Mouse (Mus musculus) adrenal gland, adult 8-10 months (tissue): ENCODE data around the gene Csrp3. TPM values are rescaled to one million over a fixed set of nuclear protein-coding genes. Genes with fewer than 3 reads are reported as not detected.

ENCODE experiments used
- DNase-seq: peaks from one replicate; pipeline ENCODE4 v3.0.0; 2022
- total RNA-seq, 4 experiments: library from RNA; stranded (reverse); gene quantifications; 2 replicates each; pipeline ENCODE4 v1.2.4; 2022

Gene Csrp3
- not detected for total RNA-seq

GRCm38 (mm10) chr7:48847820-48848650, at the start of gene Csrp3:
TSS of gene Csrp3 (minus strand) at chr7:48848033.
- no peak for DNase-seq

DNA sequence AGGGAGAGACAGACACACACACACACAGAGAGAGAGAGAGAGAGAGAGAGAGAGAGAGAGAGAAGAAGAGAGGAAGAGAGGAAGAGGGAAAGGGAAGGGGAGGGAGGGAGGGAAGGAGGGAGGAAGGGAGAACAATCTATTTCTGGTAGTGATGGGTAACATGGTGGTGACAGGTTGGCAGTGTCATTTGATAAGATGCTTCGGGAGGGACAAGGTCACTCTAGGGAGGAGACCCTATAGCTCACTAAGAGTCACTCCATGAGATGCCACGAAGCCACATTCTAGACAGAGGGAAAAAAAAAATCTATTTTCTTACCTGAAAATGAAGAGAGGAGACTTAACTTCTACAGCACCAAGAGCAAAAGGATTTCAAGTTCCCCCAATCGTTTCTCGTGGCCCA, 48.2 kb upstream of the Csrp3 start:
- no peak for DNase-seq

DNA sequence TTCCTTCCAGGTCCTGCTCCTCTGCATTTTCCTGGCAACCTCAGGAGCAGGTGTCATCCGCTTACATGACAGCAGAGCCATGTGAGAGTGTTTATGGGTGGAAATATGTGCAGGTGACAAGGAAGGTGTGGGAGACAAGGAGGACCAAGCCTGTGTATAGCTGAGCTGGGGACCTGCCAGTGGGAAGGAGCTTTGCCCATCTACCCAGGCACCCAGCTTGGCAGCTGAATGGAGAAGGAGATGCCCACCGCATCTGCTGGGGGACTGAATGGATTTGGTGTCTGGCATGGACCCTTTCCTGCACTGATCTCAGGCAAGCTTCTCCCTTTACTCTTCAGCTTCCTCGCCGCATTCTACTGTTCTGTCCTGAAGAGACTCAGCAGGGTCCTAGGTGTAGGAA, 47.6 kb upstream of the Csrp3 start:
- no peak for DNase-seq

GRCm38 (mm10) chr7:48894763-48895162, 46.9 kb upstream of the Csrp3 start:
- no peak for DNase-seq

DNA sequence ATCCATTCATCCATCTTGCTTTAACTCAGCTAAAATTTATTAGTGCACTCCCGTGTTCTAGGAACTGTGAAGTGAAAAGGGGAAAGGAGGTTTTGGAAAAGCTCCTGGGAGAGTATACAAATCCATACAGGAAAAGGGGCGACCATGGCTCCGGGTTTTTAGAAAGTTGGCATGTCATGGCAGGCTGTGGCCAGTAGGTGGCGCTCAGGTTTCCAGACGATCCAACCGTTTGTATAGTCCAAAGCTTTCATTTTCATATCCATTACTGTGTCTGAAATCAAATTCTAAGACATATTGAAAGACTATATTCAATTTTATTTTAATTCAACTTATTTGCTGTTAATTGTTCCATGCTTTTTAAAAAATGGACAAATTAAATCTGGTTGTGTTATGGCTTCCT, 46.3 kb upstream of the Csrp3 start:
- no peak for DNase-seq

DNA sequence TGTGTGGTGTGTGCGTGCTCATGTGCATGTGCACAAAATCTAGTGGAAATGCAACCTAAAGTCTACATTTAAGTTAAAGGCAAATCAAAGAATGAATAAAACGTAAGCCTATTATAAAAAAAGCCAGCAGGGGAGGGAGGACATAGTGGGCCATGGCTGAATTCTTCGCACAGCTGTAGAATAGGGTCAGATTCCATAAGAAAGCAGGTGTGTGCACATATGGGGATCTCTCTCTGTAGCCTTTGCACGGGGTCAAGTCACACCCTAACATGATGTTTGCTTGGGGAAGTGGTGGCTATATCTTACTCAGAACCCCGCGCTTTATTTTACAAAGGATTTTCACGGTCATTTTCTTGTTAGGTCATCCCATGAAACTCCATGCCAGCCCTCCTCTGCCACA, 45.3 kb upstream of the Csrp3 start:
- no peak for DNase-seq

- DNase-seq, result no peak
These were observed 43.2 kb upstream of the Csrp3 start for GRCm38 (mm10) chr7:48891029-48891428.

DNA sequence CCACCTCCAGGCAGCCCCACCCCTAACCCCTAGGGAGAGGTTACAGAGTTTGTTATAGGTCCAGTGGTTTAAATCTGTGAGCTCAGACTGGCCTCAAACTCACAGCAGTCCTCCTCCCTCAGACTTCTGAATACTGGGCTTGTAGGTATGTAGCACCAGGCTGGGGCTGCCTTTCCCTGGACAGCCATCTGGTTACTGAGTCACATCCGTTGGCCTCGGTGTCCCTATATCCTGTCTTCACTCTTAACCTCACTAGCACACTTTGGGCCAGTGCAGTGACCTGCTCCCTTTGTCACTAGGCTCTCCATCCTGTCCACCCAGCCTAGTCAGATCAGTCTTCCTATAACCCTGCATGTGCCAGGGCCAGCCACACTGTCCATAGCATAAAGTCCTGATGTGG, 40.9 kb upstream of the Csrp3 start:
- no peak for DNase-seq

GRCm38 (mm10) chr7:48887973-48888372, 40.1 kb upstream of the Csrp3 start:
- DNase-seq, result no peak

DNA sequence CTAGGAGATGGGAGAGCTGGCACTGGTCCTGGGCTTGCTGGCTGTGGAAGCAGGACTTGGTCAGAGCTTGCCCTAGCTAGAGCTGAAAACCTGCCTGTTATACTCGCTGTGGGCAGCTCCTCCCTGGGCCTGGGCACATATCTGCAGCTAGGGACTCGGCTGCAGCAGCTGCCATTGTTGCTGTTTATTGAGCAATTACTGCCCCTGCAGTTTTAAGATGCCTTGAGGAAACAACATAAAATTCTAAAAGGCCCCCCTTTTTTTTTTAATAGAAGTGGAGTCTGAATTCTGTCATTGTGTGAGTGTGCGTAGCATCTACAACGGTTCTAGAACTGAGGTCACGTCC, 36.4 kb upstream of the Csrp3 start:
- DNase-seq, result no peak

GRCm38 (mm10) chr7:48883525-48884265, 35.9 kb upstream of the Csrp3 start:
- DNase-seq, result no peak

- DNase-seq, result no peak
These were observed 34.3 kb upstream of the Csrp3 start for GRCm38 (mm10) chr7:48881971-48882609.

DNA sequence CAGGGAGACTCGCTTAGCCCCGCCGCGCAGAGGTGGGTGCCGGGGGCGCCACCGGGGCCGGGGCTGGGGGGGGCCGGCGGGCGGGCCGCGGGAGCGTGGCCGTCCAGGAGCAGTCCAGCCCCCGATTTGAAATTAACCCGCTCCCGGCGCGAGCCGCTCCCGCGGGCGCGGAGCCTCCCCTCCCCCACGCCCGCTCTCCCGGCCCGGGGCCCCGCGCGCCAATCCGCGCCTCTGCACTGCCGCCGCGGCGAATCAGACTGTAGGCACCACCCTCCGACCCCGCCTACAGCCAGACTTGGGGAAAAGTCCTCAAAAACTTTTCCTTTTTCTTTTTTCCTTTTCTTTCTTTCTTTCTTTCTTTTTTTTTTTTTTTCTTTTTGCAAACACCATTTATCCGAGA, 33.7 kb upstream of the Csrp3 start, which contains the start of gene E2f8:
E2f8 (minus strand) TSS at position 111 of the 400 bp plus-strand sequence.
- DNase-seq, result peak; percentile 57

GRCm38 (mm10) chr7:48880591-48881481, 33.0 kb upstream of the Csrp3 start:
- DNase-seq, result peak; percentile 97

- no peak for DNase-seq
These were observed 31.7 kb upstream of the Csrp3 start for GRCm38 (mm10) chr7:48879574-48879973.

GRCm38 (mm10) chr7:48877786-48878390, 30.1 kb upstream of the Csrp3 start:
- no peak for DNase-seq

DNA sequence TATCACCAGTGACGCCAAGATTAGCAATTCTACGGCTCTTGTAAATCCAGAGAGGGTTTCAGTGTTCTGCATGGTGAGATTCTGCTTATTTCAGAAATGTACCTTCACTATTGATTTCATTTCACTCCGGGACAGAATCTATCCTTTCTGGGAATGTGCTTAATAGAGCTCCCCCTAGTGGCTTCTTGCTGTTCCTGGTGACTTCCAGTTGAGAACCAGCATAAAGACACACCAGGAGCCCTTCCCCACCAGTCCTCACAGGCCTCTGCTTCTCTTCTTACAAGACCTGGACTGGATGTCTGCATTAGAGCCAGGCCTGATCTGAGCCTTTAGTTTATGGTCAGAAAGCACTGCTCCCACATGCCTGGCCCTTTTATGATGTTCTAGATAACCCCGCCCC, 28.7 kb upstream of the Csrp3 start:
- no peak for DNase-seq

- no peak for DNase-seq
These were observed 27.3 kb upstream of the Csrp3 start for GRCm38 (mm10) chr7:48875096-48875495.

GRCm38 (mm10) chr7:48871292-48871691, 23.5 kb upstream of the Csrp3 start:
- DNase-seq, result no peak

DNA sequence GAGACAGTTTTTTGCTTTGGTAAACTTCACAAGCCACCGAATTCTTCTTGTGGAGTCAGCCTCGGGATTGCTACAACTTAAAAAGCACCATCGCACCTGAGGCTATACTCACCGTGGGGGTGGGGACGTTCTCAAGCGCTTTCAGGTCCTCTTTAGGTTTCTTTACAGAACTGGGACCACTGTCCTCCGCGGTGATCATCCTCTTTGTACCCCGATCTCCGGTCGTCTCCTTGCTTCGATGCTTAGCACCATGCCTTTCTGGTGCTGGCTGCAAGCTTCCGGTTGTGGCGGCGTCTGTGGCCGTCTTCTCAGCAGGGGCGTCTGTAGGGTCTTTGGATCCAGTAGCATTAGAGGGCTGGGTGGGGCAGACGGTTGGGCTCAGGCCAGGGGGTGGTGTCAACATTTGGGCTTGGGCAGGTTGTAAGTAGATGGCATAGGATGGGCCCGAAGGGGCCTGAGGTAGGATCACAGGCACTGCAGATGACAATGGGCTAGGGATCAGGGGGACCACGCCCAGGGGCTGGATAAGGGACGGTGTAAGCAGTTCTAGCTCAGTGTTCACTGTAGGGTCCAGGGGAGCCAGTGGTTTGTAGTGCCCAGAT, 22.8 kb upstream of the Csrp3 start:
- no peak for DNase-seq

DNA sequence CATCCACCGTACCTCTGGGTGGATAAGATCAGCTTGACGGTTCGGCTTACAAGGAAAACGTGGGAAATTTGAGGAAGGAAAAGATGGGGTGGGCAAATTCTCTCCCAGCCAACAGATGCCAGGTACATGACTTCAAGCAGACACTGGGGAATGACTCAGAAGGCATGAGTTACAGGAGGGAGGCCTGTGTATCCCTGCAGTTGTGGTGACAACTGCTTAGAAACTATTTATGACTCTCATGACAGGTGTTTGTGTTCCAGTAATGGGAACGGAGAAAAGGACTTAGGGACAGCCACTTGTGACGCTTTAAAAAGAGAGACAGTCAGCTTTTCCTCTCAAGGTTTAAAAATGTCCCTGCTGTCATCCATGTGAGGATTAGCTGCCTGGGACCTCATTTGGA, 22.3 kb upstream of the Csrp3 start:
- DNase-seq, result no peak

- DNase-seq, result no peak
These were observed 19.7 kb upstream of the Csrp3 start for GRCm38 (mm10) chr7:48867576-48867975.
